Mouse (Mus musculus): Measurements from ENCODE around the gene Map4k2. TPM values are rescaled to one million over a fixed set of nuclear protein-coding genes. Genes with fewer than 3 reads are reported as not detected.
A peak's percentile ranks its signal among the peaks of the same experiment; 100 is the strongest.
"Not testable (repeated sequence)": the region's sequence is repeated elsewhere in the genome, so short reads cannot be mapped to it uniquely, and the experiment has no call there.

Map4k2 gene
- total RNA-seq (2021), result 44.7 and 56.3 TPM in 2 replicates
- long read RNA-seq, full-length matches to known transcripts, result 3 of 11 reads
- long read RNA-seq, partial matches to known transcripts, result 5 of 11 reads
- long read RNA-seq, other reads (novel, unspliced or antisense), result 3 of 11 reads

GRCm38 (mm10) chr19:6340524-6341452 is at the start of gene Map4k2:
Gene Map4k2, plus strand, starts transcription at chr19:6341135.
- peak; percentile 94 for DNase-seq

DNA sequence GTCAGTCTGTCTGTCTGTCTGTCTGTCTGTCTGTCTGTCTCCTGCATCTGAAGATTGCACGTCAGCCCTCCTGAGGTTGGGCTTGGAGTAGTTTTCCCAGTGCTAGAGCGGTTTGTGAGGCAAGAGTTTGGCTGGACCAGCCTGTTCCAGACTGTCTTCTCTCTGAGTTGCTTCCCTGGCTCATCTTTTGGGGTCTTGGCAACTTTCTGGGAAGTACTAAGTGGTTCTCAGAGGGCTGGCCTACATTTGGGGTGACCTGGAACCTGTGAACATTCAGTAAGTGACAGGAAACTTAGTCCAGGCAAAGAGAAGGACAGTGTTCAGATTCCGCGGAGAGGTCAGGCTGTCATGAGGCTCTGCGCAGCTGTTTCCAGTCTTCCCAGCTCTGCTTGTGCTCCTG is 48.7 kb upstream of the Map4k2 start:
- no peak for DNase-seq

- no peak for DNase-seq
These were observed 46.6 kb upstream of the Map4k2 start for GRCm38 (mm10) chr19:6294301-6294700.

DNA sequence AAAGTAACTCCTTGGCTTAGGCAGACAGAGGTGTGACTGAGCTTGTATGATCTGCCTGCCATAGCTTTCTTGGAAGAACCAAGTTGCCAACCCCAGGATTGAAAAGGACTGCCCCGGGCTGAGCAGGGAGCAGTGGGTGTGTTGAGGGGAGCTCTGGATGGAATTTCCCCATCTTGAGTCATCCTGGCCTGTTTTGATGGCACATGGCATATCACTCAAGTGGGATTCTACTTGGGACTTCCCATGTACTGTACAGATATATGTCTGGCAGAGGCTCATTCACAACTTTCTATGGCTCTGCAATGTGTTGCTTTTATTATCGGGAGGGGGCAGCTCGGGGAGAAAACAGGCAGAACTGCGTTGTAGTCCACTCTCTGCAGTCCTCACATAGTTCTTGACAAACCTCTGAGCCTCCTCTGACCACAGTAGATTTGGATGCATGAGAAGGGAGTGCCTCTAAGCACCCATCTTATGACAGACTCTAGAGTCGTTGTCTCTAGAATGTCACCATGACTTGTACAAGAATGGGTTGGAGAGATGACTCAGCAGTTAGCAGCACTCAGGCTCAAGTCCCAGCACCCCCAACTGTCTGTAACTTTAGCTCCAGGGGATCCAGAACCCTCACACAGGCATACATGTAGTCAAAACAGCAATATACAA is 44.3 kb upstream of the Map4k2 start:
- DNase-seq, result no peak

GRCm38 (mm10) chr19:6297641-6298040 is 43.3 kb upstream of the Map4k2 start:
- peak; percentile 71 for DNase-seq

DNA sequence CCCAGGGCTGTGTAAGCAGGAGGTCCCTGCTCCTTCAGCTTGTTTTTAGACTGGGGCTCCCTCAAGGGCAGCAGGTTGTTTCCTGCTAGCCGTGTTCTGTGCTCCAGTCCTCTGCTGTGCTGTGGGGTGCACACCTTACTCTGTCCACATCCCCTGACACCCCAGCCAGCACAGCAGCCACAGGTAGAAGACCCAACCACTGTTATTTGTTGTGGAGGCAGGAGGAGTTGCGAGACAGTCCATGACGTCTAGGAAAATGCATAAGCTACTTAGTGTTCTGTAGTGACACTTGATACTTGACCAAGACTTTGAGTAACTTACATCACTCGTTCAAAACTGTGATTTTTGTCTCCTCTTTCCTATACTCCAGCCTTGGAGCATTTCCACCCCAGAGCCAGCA is 41.9 kb upstream of the Map4k2 start:
- no peak for DNase-seq

DNA sequence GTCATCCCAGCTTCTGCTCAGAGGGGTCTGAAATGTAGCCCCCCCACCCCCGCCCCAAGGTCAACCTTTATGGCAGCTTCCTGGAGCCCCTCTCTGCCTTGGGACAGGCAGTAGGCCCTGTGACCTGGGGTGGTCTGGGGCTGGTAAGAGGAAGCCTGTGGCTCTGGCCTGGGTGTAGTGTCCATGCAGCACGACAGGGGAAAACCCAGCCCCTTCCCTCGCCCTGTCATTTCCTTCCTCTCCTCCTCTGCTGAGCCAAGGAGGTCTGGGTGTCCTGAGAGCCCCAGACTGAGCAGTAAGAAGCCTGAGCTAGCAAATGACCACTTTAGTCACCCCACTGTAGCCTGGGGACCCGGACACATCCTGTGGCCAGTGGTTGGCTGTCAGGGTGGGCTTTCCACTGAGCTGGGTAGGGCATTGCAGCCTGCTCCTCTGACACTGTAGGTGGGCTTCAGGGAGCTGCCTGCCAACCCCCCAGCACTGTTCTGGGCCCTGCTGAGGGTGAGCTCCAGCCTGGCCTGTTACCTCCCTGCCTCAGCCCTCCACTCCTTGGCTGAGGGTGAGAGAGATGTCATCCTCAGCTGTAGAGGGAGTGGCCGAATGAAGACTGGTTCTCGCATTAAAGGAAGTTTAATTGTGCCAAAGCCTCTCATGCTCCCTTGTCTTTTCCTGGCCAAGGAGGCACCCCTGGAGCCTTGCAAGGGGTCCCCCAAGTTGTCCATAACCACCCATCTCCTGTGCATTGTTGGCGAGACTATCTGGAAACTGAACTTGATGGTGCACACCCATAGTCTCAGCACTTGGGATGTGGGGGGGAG is 41.3 kb upstream of the Map4k2 start:
- no peak for DNase-seq

DNA sequence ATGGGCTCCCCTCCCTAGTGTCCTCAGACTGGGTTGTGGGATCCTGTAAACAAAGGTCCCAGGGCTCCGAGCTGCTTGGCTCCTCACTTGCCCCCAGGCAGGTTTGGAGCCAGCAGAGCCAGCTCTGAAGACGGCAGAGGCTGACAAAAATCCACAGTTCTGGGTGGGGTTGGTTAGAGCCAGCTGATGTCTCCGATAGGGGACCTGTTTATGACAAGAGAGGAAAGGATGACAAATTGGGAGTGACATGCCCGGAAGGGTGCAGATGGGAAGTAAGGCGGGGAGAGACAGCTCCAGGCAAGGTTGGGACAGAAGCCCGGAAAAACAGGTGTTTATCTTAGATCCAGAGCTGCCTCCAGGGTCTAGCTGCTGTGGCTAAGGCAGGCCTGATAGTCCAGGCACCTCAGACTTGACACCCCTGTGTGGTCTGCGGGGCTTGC is 40.5 kb upstream of the Map4k2 start:
- DNase-seq, result no peak

DNA sequence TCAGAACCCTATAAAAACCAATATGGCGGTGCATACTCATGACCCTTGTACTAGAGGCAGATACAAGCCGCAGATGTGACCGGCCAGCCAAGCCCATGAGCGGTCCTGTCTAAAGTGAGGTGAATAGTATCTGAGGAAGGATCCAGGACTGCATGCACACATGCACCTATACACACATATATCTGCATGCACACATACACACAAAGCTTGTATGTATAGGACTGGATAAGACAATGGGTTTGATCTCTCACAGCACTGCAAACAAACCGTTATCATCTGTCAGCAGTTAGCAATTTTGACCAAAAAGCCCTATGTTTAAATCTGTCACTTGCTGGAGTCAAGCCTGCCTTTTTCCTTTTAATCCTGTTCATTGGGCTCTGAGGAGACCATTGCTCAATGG is 38.8 kb upstream of the Map4k2 start:
- no peak for DNase-seq

DNA sequence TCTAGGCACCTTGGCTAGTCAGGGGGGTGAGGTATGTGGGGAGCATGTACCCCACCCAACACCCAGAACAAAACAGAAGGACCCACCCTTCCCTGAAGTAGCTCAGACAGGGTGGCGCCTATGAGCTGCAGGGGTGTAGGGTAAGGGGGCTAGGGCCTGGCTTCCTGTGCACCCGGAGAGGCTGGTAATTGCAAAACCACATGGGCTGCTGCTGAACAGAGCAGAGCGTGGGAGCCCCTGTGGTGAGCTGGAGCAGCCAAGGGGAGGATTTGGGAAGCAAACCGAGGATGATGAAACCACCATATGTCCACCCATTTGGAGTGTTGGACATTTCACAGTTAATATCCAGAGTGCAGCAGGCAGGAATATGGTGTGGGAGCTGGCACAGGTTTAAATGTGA is 38.4 kb upstream of the Map4k2 start:
- no peak for DNase-seq

GRCm38 (mm10) chr19:6303831-6304230 is 37.1 kb upstream of the Map4k2 start:
- no peak for DNase-seq

- peak; percentile 92 for DNase-seq
These were observed 36.0 kb upstream of the Map4k2 start for GRCm38 (mm10) chr19:6304787-6305516.

DNA sequence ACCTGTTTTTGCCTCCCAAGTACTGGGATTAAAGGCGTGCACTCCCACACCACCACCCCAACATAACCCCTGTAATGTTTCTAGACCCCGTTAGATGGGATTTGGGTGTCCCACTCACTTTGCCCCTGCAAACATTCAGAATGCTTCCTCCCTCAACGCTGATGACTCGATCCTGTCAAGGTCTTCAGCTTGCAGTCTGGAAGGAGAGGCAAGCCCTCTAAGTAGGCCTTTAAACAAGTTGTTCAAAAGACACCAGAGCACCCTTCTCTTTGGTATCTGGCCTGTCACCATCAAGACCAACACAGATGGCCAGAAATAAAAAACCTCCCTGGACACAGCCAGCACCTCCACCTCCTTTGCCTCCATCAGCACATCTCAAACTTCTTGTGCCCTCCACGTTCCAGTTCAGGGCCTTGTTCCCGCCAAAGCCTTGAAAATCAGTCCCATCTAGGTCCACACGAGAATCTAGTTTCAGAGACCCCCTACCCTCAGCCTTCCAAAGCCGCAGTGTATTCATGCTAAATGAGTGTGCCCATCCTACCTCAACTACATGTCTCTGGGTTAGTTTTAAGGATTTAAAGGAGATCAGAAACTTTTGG is 35.3 kb upstream of the Map4k2 start:
- no peak for DNase-seq

GRCm38 (mm10) chr19:6306137-6306551 is 34.8 kb upstream of the Map4k2 start, which contains the start of gene Cdc42bpg:
Gene Cdc42bpg, plus strand, starts transcription at chr19:6306456.
- DNase-seq, result peak; percentile 93

DNA sequence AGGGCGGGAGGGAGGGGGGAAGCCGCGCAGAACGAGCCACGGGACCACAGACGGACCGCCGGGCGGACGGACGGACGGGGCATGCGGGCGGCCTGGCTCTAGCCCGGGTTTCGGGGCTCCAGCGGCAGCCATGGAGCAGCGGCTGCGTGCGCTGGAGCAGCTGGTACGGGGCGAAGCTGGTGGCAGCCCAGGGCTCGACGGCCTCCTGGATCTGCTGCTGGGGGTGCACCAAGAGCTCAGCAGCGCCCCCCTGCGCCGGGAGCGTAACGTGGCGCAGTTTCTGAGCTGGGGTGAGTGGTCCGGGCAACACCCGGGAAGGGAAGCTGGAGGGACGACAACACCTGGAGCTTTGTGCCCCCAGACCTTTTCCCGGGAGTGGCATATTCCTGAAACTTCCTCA is 34.3 kb upstream of the Map4k2 start:
- DNase-seq, result peak; percentile 81

DNA sequence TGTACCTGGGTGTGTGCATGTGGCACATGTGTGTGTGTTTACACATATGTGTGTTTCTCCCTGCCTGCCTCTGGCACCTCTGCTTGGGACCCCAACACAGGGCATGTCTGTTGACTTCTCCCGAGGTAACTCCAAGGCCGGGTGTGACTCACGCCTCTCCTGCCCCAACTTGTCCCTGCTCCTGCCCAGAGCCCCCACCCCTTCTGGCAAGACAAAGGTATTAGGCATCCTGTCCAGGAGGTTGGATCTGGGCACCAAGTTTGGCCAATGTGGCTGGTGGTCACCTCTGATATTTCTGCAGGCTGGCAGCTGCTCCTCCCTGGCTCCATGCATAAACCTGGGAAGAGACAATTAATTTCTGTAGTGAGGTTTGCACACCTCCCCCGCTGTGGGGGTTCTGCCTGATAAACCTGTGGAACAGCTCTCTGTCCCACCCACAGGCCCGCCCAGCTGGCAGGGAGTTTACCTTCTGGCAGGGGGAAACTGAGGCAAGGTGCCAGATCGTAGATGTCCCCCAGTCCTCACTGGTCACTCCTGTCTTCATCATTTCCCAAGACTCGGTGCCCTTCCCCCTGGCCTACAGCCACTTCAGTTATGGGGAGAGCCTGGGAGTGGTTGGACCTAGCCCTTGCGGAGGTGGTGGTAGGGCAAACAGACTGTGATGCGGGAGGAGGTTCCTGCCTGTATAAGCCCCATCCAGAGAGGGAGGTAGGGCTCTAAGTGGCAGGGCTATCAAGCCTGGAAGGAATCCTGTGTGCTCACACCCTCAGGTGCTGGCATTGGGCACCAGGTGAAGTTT is 33.0 kb upstream of the Map4k2 start:
- peak; percentile 61 for DNase-seq

DNA sequence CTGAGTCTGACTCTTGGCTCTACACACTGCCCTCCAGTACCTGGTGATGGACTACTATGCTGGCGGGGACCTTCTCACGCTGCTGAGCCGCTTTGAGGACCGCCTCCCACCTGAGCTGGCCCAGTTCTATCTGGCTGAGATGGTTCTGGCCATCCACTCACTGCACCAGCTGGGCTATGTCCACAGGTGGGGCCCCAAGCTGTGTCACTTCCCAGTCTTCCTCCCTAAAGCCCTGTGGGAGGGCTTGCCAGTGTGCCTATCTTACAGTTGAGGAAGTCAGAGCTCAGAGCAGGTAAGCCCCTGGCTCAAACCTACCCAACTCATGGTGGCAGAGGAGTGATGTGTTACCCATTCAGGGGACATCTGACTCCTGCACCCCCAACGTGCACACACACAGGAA is 30.8 kb upstream of the Map4k2 start:
- DNase-seq, result no peak

- DNase-seq, result not testable (repeated sequence)
These were observed 29.2 kb upstream of the Map4k2 start for GRCm38 (mm10) chr19:6311783-6312182.

- no peak for DNase-seq
These were observed 27.1 kb upstream of the Map4k2 start for GRCm38 (mm10) chr19:6313796-6314195.

DNA sequence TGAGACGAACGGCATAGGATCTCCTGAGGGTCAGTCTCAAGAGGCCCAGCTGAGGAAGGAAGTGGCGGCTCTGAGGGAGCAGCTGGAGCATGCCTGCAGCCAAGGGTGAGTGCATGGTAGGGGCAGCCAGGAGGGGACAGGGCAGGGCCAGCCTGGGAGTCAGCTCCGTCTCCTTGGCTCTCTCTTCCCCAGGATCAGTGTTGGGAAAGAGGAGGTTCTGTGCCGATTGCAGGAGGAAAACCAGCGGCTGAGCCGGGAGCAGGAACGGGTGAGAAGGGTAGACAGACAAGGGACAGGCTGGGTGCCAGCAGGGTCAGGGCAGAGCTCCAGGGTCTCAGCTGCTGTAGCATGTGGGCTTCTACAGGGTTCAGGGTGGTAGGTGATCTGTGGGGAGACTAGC is 26.4 kb upstream of the Map4k2 start:
- no peak for DNase-seq
